Mouse (Mus musculus) liver, postnatal 0 days (tissue): Measurements from ENCODE around the gene Prss50. TPM values are rescaled to one million over a fixed set of nuclear protein-coding genes. Genes with fewer than 3 reads are reported as not detected.

Source experiments
- ATAC-seq: fragments of 200-750 bp; cut with Nextera tagmentation; 2 replicates; pipeline ENCODE4 v1.8.0; 2017; ENCODE audit warnings: mild to moderate bottlenecking, moderate library complexity
- DNase-seq: peaks from one replicate; pipeline ENCODE4 v3.0.0-alpha.2; 2016
- H3K27ac ChIP-seq: fragments of 300-500 bp; sonication (generic); 2 replicates; pipeline ENCODE4 v1.5.1; 2014; ENCODE audit warnings: antibody characterized with exemption, moderate library complexity, mild to moderate bottlenecking, low read depth
- H3K27me3 ChIP-seq: fragments of 300-500 bp; sonication (generic); 2 replicates; pipeline ENCODE4 v1.6.1; 2014; ENCODE audit warnings: low read length, control low read depth, mixed read lengths; ENCODE audit not compliant: insufficient read depth
- H3K36me3 ChIP-seq: fragments of 300-500 bp; sonication (generic); replicated peaks from 2 replicates; pipeline ENCODE4 v1.6.1; 2014; ENCODE audit warnings: mild to moderate bottlenecking, control low read depth, low read length, moderate library complexity, mixed read lengths; ENCODE audit not compliant: insufficient read depth
- H3K4me1 ChIP-seq: fragments of 300-500 bp; sonication (generic); 2 replicates; pipeline ENCODE4 v1.6.1; 2014; ENCODE audit warnings: antibody characterized with exemption, mild to moderate bottlenecking, control low read depth; ENCODE audit not compliant: insufficient read depth
- H3K4me2 ChIP-seq: fragments of 300-500 bp; sonication (generic); 2 replicates; pipeline ENCODE4 v1.6.1; 2014; ENCODE audit warnings: low read depth, mild to moderate bottlenecking, low read length, moderate library complexity, mixed read lengths
- H3K4me3 ChIP-seq: fragments of 300-500 bp; sonication (generic); 2 replicates; pipeline ENCODE4 v1.5.1; 2014; ENCODE audit warnings: low read depth, low read length
- H3K9ac ChIP-seq: fragments of 300-500 bp; sonication (generic); replicated peaks from 2 replicates; pipeline ENCODE4 v1.6.1; 2014; ENCODE audit warnings: mild to moderate bottlenecking, moderate library complexity
- H3K9me3 ChIP-seq: fragments of 300-500 bp; sonication (generic); 2 replicates; pipeline ENCODE4 v1.6.1; 2016; ENCODE audit warnings: mild to moderate bottlenecking, control low read depth, low read length, mixed read lengths
- CTCF ChIP-seq: sonication (generic); IDR thresholded peaks from 2 replicates; pipeline ENCODE4 v1.5.1; 2016; ENCODE audit warnings: antibody characterized with exemption, low read depth
- EP300 ChIP-seq: IDR thresholded peaks from 2 replicates; pipeline ENCODE4 v1.6.1; 2016; ENCODE audit warnings: antibody characterized with exemption, low read depth, mild to moderate bottlenecking
- WGBS: fragments of 180-500 bp; shearing (Covaris S2); extraction: QIAGEN DNeasy Blood & Tissue Kit; methylation state at CpG from one replicate; pipeline ENCODE4 v1.1.7; 2014; ENCODE audit not compliant: insufficient replicate concordance; 5-methylcytosine and 5-hydroxymethylcytosine counted together
- polyA plus RNA-seq: library from polyadenylated mRNA; unstranded; fragments of >200 nt; fragmentation: Nextera tagmentation; extraction: Ambion mirVana; gene quantifications from 2 replicates; pipeline ENCODE4 v1.2.1, GENCODE M21; 2015

Prss50 gene
- polyA plus RNA-seq, 1 experiment from 2014 or later: 10.3 TPM

DNA sequence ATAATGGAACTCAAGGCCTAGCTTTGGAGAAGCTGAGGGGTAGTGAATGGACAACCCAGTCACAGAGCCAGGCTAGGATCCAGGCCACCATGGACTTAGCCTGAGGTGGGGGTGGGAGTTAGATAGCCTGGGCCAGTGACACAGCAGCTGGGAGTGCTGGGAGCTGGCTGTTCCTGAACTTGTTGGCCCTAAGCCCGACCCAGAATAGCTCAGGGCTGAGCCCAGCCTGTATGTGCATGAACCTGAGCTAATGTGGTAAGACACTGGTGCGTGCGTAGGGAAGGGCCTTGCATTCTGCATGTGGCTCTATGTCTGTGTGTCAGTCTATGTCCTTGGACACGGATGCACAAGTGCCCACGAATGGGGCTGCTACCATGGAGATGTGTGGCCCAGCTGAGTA lies 20.1 kb downstream of the Prss50 start:
- H3K36me3 ChIP-seq: no peaks in the 10 kb centered on the region
- H3K9me3 ChIP-seq: no peaks in the 10 kb centered on the region
- H3K4me1 ChIP-seq: peaks cover 22% of the 10 kb centered on the region
- peaks cover 21% of the 10 kb centered on the region for H3K27me3 ChIP-seq
- peak overlapping the region; percentile 84 for H3K27ac ChIP-seq
- 60% methylated on average over 5 of the region's 5 CpGs for WGBS
- ATAC-seq (peak; percentile 61), DNase-seq (peak; percentile 55)
- H3K4me3 ChIP-seq: no peak overlapping the region
- H3K9ac ChIP-seq: peak overlapping the region; percentile 51
- peak overlapping the region; percentile 77 for H3K4me2 ChIP-seq
- TF ChIP-seq CTCF (no peak), EP300 (no peak)

DNA sequence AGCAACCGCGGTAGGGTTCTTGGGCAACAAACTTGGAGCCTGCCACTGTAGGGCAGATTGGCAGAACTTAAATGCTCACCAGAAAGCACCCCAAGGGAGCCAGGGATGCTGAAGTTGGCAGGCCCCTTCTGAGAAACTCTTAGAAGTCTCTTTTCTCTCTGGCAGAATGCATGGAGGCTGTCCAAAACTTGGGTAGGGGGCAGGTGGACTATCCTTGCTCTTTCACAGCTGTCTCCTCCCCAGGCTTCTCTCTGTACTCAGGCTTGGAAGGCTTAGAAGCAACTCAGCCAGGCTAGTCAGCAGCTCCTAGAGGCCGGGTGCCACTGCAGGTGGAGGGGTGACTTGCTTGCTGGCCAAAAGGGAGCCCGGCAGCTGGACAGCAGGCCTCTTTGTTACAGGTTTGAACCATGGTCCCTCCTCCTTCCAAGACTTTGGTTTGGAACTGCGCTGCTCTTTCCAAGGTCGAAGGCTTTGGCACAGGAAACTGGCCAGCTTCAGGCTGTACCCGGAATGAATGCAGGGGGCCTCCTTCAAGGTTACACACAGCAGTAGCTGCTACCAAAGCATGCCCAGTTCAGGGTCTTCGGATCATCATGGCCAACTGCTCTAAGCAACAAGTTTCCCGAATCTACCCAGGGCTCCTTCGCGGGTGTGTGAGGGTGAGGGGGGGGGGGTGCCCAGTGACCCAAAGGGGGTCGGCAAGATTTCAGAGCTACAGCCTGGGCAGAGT lies 21.6 kb downstream of the Prss50 start, which contains the start of gene Als2cl:
Gene Als2cl (plus strand): TSS at position 680 of the 730 bp plus-strand sequence.
- TF ChIP-seq EP300 (no peak), CTCF (no peak)
- ATAC-seq (no peak), DNase-seq (no peak)
- Histone ChIP-seq H3K27me3 (peaks cover 17% of the 10 kb centered on the region), H3K4me1 (peaks cover 14% of the 10 kb centered on the region), H3K27ac (peak within 1 kb of the TSS; percentile 87), H3K4me2 (peak within 1 kb of the TSS; percentile 77), H3K9me3 (no peaks in the 10 kb centered on the region), H3K4me3 (peak within 1 kb of the TSS; percentile 53), H3K9ac (peak within 1 kb of the TSS; percentile 67), H3K36me3 (no peaks in the 10 kb centered on the region)
- WGBS: 19% methylated on average over 12 of the region's 12 CpGs

DNA sequence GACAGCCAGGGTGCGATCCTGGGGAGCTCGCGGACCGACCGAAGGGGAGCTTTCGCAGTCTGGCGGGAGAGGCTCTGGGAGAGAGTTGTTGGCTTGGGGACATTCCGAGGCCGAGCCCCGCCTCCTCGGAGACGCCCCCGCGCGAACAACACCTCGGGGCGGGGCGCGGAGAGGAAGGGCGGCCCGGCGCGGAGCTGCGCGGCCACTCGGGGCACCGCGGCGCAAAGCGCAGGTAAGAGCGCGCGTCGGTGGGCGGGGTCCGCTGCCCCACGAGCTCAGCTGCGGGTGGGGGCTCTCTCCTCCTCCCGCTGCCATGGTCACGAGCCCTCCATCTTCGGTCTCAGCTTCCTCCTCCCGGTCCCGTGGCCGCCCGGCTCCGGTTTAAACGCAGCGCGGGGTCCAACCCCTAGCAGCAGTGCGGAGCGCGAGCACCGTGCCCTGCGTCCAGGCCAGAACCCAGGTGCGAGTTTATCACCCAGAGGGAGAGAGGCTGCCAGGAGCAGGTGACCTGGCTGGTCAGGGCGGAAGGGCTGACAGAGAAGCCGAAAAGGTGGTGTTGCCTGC lies 22.3 kb downstream of the Prss50 start, which contains the start of gene Tmie:
Gene Tmie (minus strand): TSS at position 116 of the 564 bp plus-strand sequence.
- H3K4me3 ChIP-seq: peak within 1 kb of the TSS; percentile 53
- peak within 1 kb of the TSS; percentile 67 for H3K9ac ChIP-seq
- TF ChIP-seq EP300 (no peak), CTCF (0 out of 2 replicates have a peak, but pooled peaks have one; percentile 2)
- peak within 1 kb of the TSS; percentile 87 for H3K27ac ChIP-seq
- H3K36me3 ChIP-seq: no peaks in the 10 kb centered on the region
- H3K27me3 ChIP-seq: peaks cover 16% of the 10 kb centered on the region
- H3K4me2 ChIP-seq: peak within 1 kb of the TSS; percentile 77
- 2% methylated on average over 47 of the region's 57 CpGs for whole genome bisulfite sequencing
- peaks cover 9% of the 10 kb centered on the region; the same call in 1 of the 2 replicates for H3K4me1 ChIP-seq
- no peaks in the 10 kb centered on the region for H3K9me3 ChIP-seq
- DNase-seq (peak; percentile 81), ATAC-seq (peak; percentile 64)

DNA sequence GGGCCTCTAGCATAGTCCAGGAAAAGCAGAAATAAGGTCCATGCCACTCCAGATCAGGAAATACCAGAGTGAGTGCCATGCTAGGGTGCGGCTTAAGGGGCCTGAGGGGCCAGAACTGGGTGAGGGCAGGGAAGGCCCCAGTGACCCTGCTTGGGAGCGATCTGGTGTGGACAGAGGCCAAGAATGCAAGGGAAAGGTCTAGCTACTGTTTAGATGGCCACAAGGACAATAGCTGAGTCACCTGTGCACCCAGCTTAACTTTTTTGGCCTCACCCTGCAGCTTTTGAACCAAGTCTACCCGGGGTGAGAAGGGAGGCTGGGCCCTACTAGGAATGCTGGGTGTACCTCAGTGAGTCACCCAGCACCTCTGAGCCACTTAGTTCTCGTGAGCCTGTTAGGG lies 23.0 kb downstream of the Prss50 start:
- H3K27me3 ChIP-seq: peaks cover 16% of the 10 kb centered on the region
- ATAC-seq: peak; percentile 43
- peak overlapping the region; percentile 77 for H3K4me2 ChIP-seq
- WGBS: 47% methylated on average over 4 of the region's 4 CpGs
- no peaks in the 10 kb centered on the region for H3K36me3 ChIP-seq
- no peaks in the 10 kb centered on the region for H3K9me3 ChIP-seq
- peaks cover 9% of the 10 kb centered on the region; the same call in 1 of the 2 replicates for H3K4me1 ChIP-seq
- TF ChIP-seq CTCF: no peak
- TF ChIP-seq EP300: no peak
- peak overlapping the region; percentile 54 for H3K9ac ChIP-seq
- peak overlapping the region; percentile 80 for H3K27ac ChIP-seq
- DNase-seq: no peak
- peak overlapping the region; percentile 53 for H3K4me3 ChIP-seq

DNA sequence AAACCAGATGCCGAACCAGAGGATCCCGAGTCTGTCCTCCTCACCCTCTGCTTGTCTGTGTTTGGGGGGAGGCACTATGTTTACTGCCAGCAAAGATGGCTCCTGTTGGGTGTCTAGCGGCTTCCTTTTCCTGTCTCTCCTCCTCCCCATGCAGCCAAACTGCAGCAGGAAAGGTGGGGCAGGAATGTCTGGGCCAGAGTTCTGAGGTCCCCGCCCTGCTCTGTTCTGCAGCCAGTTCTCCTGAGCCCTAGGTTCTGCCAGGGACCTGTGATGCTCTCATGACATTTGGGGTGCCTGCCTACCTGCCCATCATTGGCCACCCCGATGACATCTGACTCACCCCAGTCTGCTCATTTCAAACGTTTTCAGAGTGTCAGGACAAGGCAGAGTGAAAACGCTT lies 24.2 kb downstream of the Prss50 start:
- ATAC-seq (no peak), DNase-seq (no peak)

More for the DNA sequence above, 24.2 kb downstream of the Prss50 start:
- no peaks in the 10 kb centered on the region for H3K9me3 ChIP-seq
- H3K4me1 ChIP-seq: peaks cover 9% of the 10 kb centered on the region; the same call in 1 of the 2 replicates
- TF ChIP-seq CTCF (no peak), EP300 (no peak)
- H3K36me3 ChIP-seq: no peaks in the 10 kb centered on the region; the same call in 1 of the 2 replicates
- no peak overlapping the region for H3K27ac ChIP-seq
- H3K4me2 ChIP-seq: no peak overlapping the region
- no peak overlapping the region for H3K9ac ChIP-seq
- WGBS: 68% methylated on average over 7 of the region's 7 CpGs
- H3K27me3 ChIP-seq: peaks cover 16% of the 10 kb centered on the region
- H3K4me3 ChIP-seq: no peak overlapping the region
